Mouse (Mus musculus) neutrophil, adult 5-6 weeks (primary cell): ENCODE measurements around the gene Ascl1. TPM values are rescaled to one million over a fixed set of nuclear protein-coding genes. Genes with fewer than 3 reads are reported as not detected.

Experiments used
- ATAC-seq: fragments of 151-379, 151-347 bp; 2 replicates; pipeline ENCODE4 v1.8.0; 2017; ENCODE audit warnings: mild to moderate bottlenecking, moderate TSS enrichment; ENCODE audit not compliant: insufficient number of reproducible peaks, poor library complexity, low FRiP score, severe bottlenecking; ENCODE audit errors: extremely low read depth
- total RNA-seq: library from RNA; stranded (forward); fragments of 200-1000 nt; gene quantifications from 2 replicates; pipeline ENCODE4 v1.2.3, GENCODE M21; 2017

Gene Ascl1
- total RNA-seq, 1 experiment from 2014 or later: not detected

GRCm38 (mm10) chr10:87488429-87489145 is 4.9 kb downstream of the Ascl1 start:
- no peak for ATAC-seq

DNA sequence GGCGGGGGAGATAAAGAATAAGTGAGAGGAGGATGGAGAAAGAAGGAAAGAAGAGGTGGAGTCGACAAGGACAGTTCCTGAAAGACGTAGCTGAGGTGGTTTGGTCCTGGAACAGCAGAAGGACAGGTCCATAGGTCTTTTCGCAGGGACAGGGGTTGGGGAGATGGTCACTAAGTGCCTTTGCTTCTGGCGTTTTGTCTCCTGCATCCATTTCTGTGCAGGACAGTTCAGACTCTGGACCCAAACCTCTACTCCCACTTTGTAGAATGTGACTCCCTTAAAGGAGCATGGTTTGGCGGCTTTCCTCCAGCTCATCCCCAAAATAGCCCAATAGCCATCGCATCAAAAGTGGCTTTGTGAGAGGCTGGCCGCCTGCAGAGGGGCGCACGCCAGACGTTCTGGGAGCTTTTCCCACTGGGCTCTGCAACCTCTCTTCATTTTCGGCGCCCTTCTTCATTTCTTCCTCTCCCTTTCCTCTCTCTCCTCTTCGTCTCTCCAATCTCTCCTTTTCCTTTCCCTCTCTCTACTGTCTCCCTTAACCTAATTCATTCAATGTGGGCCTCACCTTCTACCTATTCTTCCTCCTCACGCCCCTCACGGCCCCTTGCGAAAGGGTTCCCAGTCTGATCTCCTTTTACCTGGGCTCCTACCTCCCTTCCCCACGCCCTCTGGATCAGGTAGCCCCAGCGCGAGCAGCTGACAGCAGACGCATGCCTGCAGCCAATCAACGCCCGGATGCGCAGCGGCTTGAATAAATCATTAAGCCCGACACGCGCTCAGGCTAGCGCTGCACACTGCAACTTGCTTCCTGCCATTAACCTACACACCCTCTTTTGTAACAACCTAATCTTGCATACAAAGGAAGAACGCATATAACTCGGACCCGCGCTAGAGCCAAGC is 7.5 kb downstream of the Ascl1 start:
- ATAC-seq: no peak

DNA sequence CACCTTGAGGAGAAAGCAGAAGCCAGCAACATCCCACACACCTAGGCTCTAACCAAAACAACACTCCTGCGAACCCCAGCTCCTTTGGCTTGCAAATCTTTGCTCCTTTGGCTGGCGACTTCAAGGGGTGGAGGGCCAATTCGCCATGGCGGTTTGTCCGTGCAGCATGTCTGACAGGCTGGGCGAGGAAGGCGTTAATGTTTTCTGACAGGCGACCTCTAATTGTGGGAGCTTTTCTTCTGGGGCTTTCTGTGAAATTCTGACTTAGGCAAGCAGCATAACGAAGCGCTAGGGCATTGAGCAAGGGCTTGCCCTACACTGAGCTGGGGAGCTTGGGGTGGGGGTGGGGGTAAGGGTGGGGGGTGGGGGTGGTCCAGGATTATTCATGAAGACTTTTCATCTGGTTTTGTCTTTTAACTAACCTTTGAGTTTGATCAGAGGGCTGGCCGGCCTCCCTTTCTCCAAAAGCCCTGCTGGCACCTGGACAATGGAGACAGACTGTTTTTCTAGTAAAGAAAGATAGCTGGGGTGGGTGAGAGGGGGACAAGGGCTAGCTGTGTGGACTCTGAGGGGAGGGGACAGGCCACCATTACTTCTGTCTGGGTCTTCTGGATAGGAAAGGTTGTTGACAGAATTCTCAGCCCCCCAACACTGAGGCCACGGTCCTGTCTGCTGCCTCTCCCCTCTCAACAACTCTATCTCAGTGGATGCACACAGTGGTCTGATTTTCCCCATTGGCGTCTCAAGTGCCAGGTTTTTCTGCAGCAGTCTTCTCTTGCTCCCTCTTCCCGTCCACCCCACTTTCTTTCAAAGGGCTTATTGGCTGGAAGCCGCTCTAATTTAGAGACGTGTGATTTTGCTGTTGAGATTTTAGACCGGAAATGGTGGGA is 8.4 kb downstream of the Ascl1 start:
- no peak for ATAC-seq

DNA sequence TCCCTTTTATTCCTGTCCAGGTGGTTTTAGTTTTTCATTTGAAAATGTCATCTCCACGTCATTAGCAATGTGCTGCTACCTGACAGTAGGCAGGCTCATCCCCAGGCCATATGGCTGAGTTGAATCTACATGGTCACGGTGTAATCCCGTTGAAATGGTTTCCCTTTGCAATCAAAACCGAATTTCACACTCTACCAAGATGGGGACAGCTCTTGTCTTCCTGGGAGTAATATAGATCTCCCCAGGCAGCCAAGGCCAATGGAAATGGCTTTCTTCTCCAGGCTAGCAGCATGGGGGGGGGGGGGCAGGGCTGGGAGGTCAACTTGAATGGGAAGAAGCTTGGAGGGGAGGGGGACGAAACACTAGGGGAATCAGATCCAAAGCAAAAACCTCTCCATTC is 15.6 kb downstream of the Ascl1 start:
- ATAC-seq: no peak

DNA sequence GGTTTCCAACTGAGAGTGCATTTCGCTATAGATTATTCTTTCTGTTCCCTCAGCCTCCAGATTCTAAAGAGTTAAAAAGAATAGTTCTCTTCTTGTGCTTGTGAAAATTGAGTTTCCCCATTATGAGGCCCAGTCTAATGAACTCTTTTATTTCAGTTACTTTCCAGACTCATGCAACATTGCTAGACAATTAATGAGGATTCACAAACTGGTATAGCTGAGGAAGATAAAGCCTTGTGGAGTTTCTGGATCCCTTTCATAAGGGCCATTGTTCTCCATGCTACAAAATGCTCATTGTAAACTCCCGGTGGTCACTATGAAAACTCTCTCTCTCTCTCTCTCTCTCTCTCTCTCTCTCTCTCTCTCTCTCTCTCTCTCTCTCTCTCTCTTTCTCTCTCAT is 18.5 kb downstream of the Ascl1 start:
- ATAC-seq: no peak

- no peak for ATAC-seq
Observed at GRCm38 (mm10) chr10:87473475-87474131, 19.9 kb downstream of the Ascl1 start.

DNA sequence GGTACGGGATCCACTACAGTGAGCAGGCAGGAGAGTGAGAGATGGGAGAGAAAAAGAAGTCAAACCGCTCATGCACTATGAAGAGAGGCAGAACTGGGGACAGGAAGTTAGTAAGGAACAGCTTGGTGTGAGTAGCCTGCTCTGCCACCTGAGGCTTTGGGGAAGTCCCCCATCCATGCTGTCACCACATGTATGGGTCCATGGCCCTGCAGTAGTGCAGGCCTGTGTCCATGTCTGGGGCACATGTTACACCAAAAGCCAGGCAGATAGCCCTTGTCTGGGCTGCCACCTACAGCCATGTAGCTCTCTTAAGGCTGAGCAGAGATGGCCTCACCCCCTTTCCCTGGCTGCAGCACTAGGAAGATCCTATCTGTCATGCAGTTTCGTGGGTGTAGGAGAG is 42.7 kb downstream of the Ascl1 start:
- no peak for ATAC-seq

GRCm38 (mm10) chr10:87449368-87449767 is 44.1 kb downstream of the Ascl1 start:
- no peak for ATAC-seq

DNA sequence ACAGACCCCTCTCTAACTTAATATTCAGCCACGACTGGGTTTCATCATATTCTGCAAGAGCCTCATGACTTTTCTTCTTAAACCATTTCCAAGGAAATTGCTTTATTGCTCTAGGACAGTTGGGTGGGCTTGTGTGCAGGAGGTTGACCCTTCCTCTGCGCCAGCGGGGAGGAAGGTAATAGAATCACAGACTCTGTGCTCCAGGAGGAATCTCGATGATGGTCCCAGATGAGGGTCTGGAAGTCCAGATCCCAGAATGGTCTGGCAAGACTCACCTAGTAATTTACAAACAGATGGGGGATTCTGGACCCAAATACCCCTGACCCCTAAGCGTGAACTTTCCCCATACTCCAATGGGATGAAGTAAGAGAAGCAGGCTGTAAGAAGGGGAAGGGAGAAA is 45.2 kb downstream of the Ascl1 start:
- ATAC-seq: no peak

GRCm38 (mm10) chr10:87447754-87448095 is 45.7 kb downstream of the Ascl1 start:
- no peak for ATAC-seq

DNA sequence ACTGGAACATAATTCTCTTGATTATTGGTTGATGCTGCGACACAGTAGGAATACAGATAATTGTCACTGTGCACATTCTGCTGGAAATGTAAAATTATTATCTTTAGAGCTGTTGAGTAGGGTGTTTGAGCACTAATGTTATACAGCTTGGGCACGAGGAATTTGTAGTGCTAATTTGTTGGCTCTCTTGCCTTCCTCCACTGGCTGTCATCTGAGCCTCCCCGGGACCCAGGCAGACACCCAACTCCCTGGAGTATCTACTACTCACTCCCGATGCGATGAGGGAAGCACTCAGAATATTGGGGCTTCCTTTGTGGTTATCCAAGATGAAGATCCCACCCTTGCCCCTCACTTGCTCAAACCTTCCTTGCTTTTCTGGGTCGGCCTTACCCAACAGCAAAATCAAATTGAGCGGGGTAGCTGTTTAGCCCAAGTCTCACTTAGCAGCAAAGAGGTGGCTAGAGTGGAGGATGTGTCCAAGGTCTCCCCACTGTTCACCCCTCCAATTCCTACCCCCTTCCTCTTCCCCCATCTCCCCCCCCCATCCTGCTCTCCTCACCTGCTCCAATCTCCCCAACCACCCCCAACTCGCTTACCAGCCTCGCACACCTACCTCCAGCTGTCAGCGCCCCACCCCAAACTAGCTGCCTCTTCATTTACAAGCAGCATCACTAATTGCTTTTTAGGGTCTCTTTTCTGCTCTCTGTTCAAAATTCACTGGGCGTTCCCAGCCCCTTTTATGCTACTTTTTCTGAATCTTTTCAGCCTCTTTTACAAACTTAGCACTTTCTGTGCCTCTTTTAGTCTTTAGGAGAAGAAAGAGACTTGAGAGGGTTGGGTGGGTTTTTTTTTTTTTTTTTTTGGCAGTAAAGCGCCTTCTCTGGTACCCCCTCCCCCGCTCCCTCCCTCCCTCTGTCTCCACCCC is 46.4 kb downstream of the Ascl1 start:
- no peak for ATAC-seq

DNA sequence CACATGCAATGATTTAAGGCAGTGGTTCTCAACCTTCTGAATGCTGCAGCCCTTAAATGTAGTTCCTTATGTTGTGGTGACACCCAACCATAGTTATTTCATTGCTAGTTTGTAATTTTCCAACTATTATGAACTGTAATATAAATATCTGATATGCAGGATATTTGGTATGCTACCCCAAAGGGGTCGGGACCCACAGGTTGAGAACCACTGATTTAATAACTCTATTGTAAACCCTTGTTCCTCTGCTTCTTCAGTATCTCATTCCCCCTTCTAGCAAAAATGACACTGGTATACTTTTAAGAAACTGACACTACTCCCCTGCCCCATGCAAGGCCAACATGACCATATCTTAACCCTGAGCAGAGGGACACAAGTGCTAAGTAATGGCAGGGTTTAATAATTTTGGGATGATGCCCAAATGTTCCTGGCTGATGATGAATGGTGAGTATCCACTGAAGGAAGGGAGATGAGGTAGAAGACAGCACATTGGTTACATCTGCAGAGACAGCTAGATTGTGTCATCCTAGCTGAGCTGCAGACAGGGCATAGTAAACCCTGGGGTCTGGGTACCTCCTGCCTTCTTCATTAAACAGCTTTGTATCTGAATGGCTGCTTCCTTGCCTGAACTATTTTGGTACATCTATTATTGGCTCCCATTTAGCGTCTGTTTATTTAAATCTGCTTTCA is 47.2 kb downstream of the Ascl1 start:
- ATAC-seq: no peak

Other genes with a start within 250 kb of the Ascl1 start
- gene Pah, start 28.1 kb upstream of the Ascl1 start, total RNA-seq: not detected in 2 replicates